Mouse (Mus musculus) ES-E14 (cell line): ENCODE data around the gene Trio. TPM values are rescaled to one million over a fixed set of nuclear protein-coding genes. Genes with fewer than 3 reads are reported as not detected.

Source experiments
- DNase-seq: peaks from one replicate; pipeline ENCODE4 v3.0.0-alpha.2; 2013; ENCODE audit warnings: low read depth, low spot score
- H3K27ac ChIP-seq: 2 replicates; pipeline ENCODE4 v1.5.1; 2012; ENCODE audit warnings: low read depth, mild to moderate bottlenecking, low read length, moderate library complexity, mixed read lengths; ENCODE audit not compliant: poor library complexity, insufficient read depth, severe bottlenecking
- H3K36me3 ChIP-seq: 2 replicates; pipeline ENCODE4 v1.6.1; 2012; ENCODE audit warnings: mild to moderate bottlenecking, low read length, moderate library complexity, mixed read lengths; ENCODE audit not compliant: control insufficient read depth, poor library complexity, insufficient read depth, severe bottlenecking
- H3K4me1 ChIP-seq, 2 experiments: fragments of 150-350 bp in 1 of 2; sonication (generic) in 1 of 2; 2 replicates each; pipeline ENCODE4 v1.6.1; 2012; ENCODE audit warnings: low read length in 2 of 2, mild to moderate bottlenecking in 1 of 2, mixed read lengths in 1 of 2; ENCODE audit not compliant: control insufficient read depth in 2 of 2, insufficient read depth in 2 of 2, poor library complexity in 1 of 2
- H3K4me3 ChIP-seq, 2 experiments: fragments of 150-350 bp in 1 of 2; sonication (generic) in 1 of 2; 2 replicates each; pipeline ENCODE4 v1.5.1; 2012; ENCODE audit warnings: low read length in 2 of 2, low read depth in 1 of 2, mild to moderate bottlenecking in 1 of 2, mixed read lengths in 1 of 2; ENCODE audit not compliant: insufficient read depth in 1 of 2, poor library complexity in 1 of 2, severe bottlenecking in 1 of 2
- H3K9ac ChIP-seq: 2 replicates; pipeline ENCODE4 v1.6.1; 2012; ENCODE audit warnings: low read depth, mild to moderate bottlenecking, low read length, mixed read lengths; ENCODE audit not compliant: poor library complexity, insufficient read depth, severe bottlenecking
- H3K9me3 ChIP-seq: fragments of 150-350 bp; sonication (generic); 2 replicates; pipeline ENCODE4 v1.6.1; 2012; ENCODE audit warnings: low read depth, mild to moderate bottlenecking, low read length; ENCODE audit not compliant: control insufficient read depth, insufficient read depth
- CHD2 ChIP-seq: IDR thresholded peaks from 2 replicates; pipeline ENCODE4 v1.6.1; 2014; ENCODE audit warnings: mild to moderate bottlenecking, low read depth, low read length, inconsistent platforms
- HCFC1 ChIP-seq: IDR thresholded peaks from 2 replicates; pipeline ENCODE4 v1.6.1; 2012; ENCODE audit warnings: low read length, inconsistent platforms, borderline replicate concordance; ENCODE audit not compliant: insufficient read depth
- MAFK ChIP-seq: IDR thresholded peaks from 2 replicates; pipeline ENCODE4 v1.6.1; 2014; ENCODE audit warnings: mild to moderate bottlenecking, low read depth, low read length, inconsistent platforms; ENCODE audit not compliant: insufficient read depth
- ZC3H11A ChIP-seq: IDR thresholded peaks from 2 replicates; pipeline ENCODE4 v1.6.1; 2012; ENCODE audit warnings: low read depth, mild to moderate bottlenecking, inconsistent platforms, low read length, borderline replicate concordance
- ZNF384 ChIP-seq: IDR thresholded peaks from 2 replicates; pipeline ENCODE4 v1.6.1; 2012; ENCODE audit warnings: low read depth, low read length, inconsistent platforms
- in situ Hi-C, 2 experiments: fragments of 600-800 bp; cut with MboI; formaldehyde crosslinking; loops; one replicate each; pipeline ENCODE4 v1.15.1; 2025; ENCODE audit warnings: low sequenced_read_pairs in 2 of 2, inconsistent platforms in 1 of 2; ENCODE audit not compliant: unreplicated experiment in 2 of 2
- total RNA-seq: library from RNA; depleted of rRNA; stranded (reverse); fragments of 300-350 nt; gene quantifications from 2 replicates; pipeline ENCODE4 v1.2.3, GENCODE M21; 2012

Gene Trio
- total RNA-seq, 1 experiment = 34.4 TPM

GRCm38 (mm10) chr15:27938886-27939285 is 86.8 kb downstream of the Trio start:
- TF ChIP-seq MAFK = no peak
- no peak for TF ChIP-seq ZNF384
- no peak for TF ChIP-seq HCFC1
- no peak for TF ChIP-seq ZC3H11A
- no peak for TF ChIP-seq CHD2
- Histone ChIP-seq H3K36me3 (no peaks in the 10 kb centered on the region), H3K27ac (no peak overlapping the region), H3K9me3 (no peaks in the 10 kb centered on the region), H3K4me3 (no peak overlapping the region), H3K4me1 (peaks cover 0 to 7% of the 10 kb centered on the region in 2 experiments; a peak in 1 of 4 replicates), H3K9ac (no peak overlapping the region)
- in situ Hi-C loops = no loop called here
- no peak for DNase-seq

GRCm38 (mm10) chr15:27937861-27938833 is 87.5 kb downstream of the Trio start:
- peak overlapping the region in 1 of 2 experiments; percentile 35; a peak in 3 of 4 replicates for H3K4me3 ChIP-seq
- TF ChIP-seq CHD2 (no peak), MAFK (no peak), ZNF384 (no peak), HCFC1 (no peak), ZC3H11A (no peak)
- H3K4me1 ChIP-seq = peaks cover 0 to 9% of the 10 kb centered on the region in 2 experiments; a peak in 1 of 4 replicates
- no peak overlapping the region for H3K27ac ChIP-seq
- DNase-seq = no peak
- no peak overlapping the region for H3K9ac ChIP-seq
- no peaks in the 10 kb centered on the region for H3K36me3 ChIP-seq
- in situ Hi-C loops = no loop called here
- no peaks in the 10 kb centered on the region for H3K9me3 ChIP-seq

GRCm38 (mm10) chr15:27937003-27937860 is 88.4 kb downstream of the Trio start:
- TF ChIP-seq MAFK (no peak), ZNF384 (no peak), CHD2 (no peak), HCFC1 (no peak), ZC3H11A (no peak)
- no peak overlapping the region for H3K9ac ChIP-seq
- H3K27ac ChIP-seq = no peak overlapping the region
- peak; percentile 45 for DNase-seq
- no peaks in the 10 kb centered on the region for H3K9me3 ChIP-seq
- no peaks in the 10 kb centered on the region for H3K36me3 ChIP-seq
- peak overlapping the region in 1 of 2 experiments; percentile 35; a peak in 2 of 4 replicates for H3K4me3 ChIP-seq
- peaks cover 0 to 9% of the 10 kb centered on the region in 2 experiments; a peak in 1 of 4 replicates for H3K4me1 ChIP-seq
- in situ Hi-C loops = no loop called here

GRCm38 (mm10) chr15:27935772-27936746 is 89.6 kb downstream of the Trio start:
- no peak for DNase-seq
- Histone ChIP-seq H3K4me3 (no peak overlapping the region), H3K9ac (no peak overlapping the region), H3K4me1 (peaks cover 0 to 12% of the 10 kb centered on the region in 2 experiments; a peak in 1 of 4 replicates), H3K27ac (no peak overlapping the region), H3K36me3 (no peaks in the 10 kb centered on the region), H3K9me3 (no peaks in the 10 kb centered on the region)
- in situ Hi-C loops = no loop called here
- TF ChIP-seq MAFK (no peak), CHD2 (no peak), ZC3H11A (no peak), ZNF384 (no peak), HCFC1 (no peak)
